Mouse (Mus musculus): ENCODE measurements around the gene Nckap5.

- TF ChIP-seq CTCF (IDR thresholded peaks at IDR 0.05; ENCODE audit: low read depth) (no peak), EP300 (IDR thresholded peaks at IDR 0.05; ENCODE audit: low read depth) (no peak)
These were observed 313.2 kb downstream of the Nckap5 start for GRCm38 (mm10) chr1:126517427-126517826.

All from liver, embryonic 14.5 days (tissue).